Mouse (Mus musculus): ENCODE measurements around the gene Maff.

DNA sequence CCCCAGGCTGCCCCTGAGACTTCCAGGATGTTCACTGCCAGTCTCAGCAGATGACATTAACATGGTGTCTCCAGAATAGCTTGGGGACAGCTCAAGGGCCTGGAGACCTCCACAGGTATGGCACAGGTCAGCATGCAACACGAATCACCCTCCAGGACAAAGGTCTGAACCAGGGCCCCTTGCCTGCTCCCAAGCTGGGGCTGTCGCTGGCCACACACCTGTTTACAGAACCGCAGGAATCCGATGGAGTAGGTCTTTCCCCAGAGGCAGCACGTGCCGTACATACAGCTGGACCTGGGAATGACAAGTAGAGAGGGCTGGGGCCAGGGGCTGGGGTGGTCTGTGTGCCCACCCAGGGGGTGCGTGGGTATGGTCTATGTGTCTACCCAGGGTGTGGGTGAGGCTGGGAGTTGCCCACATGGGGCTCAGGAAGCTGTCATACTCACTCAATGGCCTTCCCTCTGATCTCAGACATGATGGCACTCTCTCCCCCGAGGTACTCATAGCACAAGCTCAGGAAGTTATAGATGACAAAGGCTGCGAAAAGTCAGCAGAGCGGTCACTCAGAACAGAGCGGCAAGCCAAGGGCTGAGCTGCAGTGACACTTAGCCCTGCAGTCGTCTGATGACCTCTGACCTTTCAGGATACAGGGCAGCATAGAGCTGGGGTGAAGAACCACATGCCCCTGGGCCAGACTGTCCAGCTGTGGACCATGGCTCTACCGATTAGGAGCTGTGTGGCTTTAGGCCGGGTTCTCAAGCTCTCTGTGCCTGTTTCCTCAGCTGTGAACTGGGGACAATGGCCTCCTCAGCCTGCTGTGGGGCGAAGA, 23.2 kb downstream of the Maff start:
- TF ChIP-seq CTCF (IDR thresholded peaks at IDR 0.05; ENCODE audit: low read depth, low read length) (no peak), GATA1 (IDR thresholded peaks at IDR 0.05; ENCODE audit: borderline replicate concordance, low read length) (no peak), TAL1 (conservative IDR thresholded peaks at IDR 0.05; ENCODE audit: low read depth, low read length) (no peak)
